Comparison of ENCODE assay signal across 8 mouse cellular contexts in the genomic region with DNA sequence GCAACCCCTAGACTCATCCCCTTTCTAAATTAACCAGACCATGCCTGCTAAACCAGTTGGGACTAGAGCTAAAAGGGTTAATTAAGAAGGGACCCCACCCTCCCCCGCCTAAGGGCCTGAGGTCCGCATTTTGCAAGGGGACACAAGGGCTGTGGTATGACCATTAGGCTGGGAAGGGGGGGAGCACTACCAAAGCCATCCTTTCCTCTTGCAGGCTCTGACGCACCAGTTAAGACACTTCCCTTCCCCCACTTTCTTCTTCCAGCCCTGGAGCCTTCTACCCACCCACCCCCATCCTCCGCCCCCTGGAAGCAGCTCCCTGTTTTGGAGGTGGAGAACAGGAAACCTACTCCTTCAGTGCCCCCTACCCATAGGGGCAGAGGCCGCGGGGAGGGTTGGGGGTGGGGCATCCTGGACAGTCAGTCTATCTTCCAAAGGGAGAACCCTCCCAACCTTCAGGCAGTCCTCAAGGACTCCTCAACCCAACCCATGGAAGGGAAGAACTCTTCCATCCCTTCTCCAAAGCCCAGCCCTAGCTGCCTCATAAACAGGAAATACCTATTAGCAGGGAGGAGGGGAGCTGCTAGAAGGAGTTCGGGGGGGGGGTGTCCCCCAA. TPM values are rescaled to one million over a fixed set of nuclear protein-coding genes. Genes with fewer than 3 reads are reported as not detected.
DNase-seq lines count a peak whose midpoint lies in the region; ATAC-seq and TF ChIP-seq lines count a peak whose summit lies in the region.

No protein-coding gene starts in this region.

- peak; percentile 21; the same call in 1 of the 2 replicates for TF ChIP-seq POLR2A in cortical plate, adult 2 months (IDR thresholded peaks at IDR 0.05; ENCODE audit: extremely low read depth, insufficient read depth, low read length)

- DNase-seq in urinary bladder, postnatal 14 days (ENCODE audit: low spot score): peak; percentile 62
- DNase-seq in urinary bladder, postnatal 10 days (ENCODE audit: low spot score): no peak
- no peak for DNase-seq in liver, embryonic 13.5 days
- DNase-seq in naive thymus-derived CD4-positive, alpha-beta T cell, adult 2 months (ENCODE audit: low read depth): peak; percentile 41
- peak; percentile 79 for DNase-seq in yolk sac, embryonic 10.5 days (ENCODE audit: low spot score)

- H3K9me3 ChIP-seq in intestine, embryonic 15.5 days: no peaks in the 10 kb centered on the region
- H3K9me3 ChIP-seq in liver, embryonic 13.5 days (replicated peaks): no peaks in the 10 kb centered on the region

- H3K4me2 ChIP-seq in intestine, embryonic 15.5 days (replicated peaks): peak overlapping the region; percentile 89
- peak overlapping the region; percentile 99 for H3K4me2 ChIP-seq in liver, embryonic 13.5 days

- H3K4me3 ChIP-seq in cortical plate, adult 2 months (ENCODE audit: insufficient read depth, low read length): peak overlapping the region; percentile 77
- peak overlapping the region; percentile 100 for H3K4me3 ChIP-seq in intestine, embryonic 15.5 days (replicated peaks)
- peak overlapping the region; percentile 88 for H3K4me3 ChIP-seq in liver, embryonic 13.5 days (replicated peaks)

- H3K27me3 ChIP-seq in intestine, embryonic 15.5 days (replicated peaks): no peaks in the 10 kb centered on the region
- H3K27me3 ChIP-seq in liver, embryonic 13.5 days: peaks cover 23% of the 10 kb centered on the region

- peak overlapping the region; percentile 98 for H3K9ac ChIP-seq in intestine, embryonic 15.5 days
- peak overlapping the region; percentile 98 for H3K9ac ChIP-seq in liver, embryonic 13.5 days

- WGBS in intestine, embryonic 15.5 days: 2% methylated on average over 7 of the region's 7 CpGs
- 2% methylated on average over 7 of the region's 7 CpGs for WGBS in liver, embryonic 13.5 days (ENCODE audit: insufficient replicate concordance)

- peak; percentile 23 for ATAC-seq in granulocyte monocyte progenitor cell, adult 5-6 weeks (replicated peaks; ENCODE audit: poor library complexity, severe bottlenecking)
- peak; percentile 50 for ATAC-seq in intestine, embryonic 15.5 days
- peak; percentile 5 for ATAC-seq in liver, embryonic 13.5 days (ENCODE audit: low read depth)

- TF ChIP-seq CTCF in cortical plate, adult 2 months (IDR thresholded peaks at IDR 0.05; ENCODE audit: extremely low read depth, insufficient read depth, low read length): no peak

- H3K36me3 ChIP-seq in intestine, embryonic 15.5 days: no peaks in the 10 kb centered on the region
- no peaks in the 10 kb centered on the region for H3K36me3 ChIP-seq in liver, embryonic 13.5 days

- H3K4me1 ChIP-seq in cortical plate, adult 2 months (ENCODE audit: control insufficient read depth, insufficient read depth, low read length): peaks cover 15% of the 10 kb centered on the region
- peaks cover 43% of the 10 kb centered on the region for H3K4me1 ChIP-seq in intestine, embryonic 15.5 days (replicated peaks)
- H3K4me1 ChIP-seq in liver, embryonic 13.5 days (replicated peaks): peaks cover 71% of the 10 kb centered on the region

- H3K27ac ChIP-seq in cortical plate, adult 2 months (ENCODE audit: insufficient read depth, low read length): peak overlapping the region; percentile 96
- H3K27ac ChIP-seq in intestine, embryonic 15.5 days: peak overlapping the region; percentile 98
- peak overlapping the region; percentile 96 for H3K27ac ChIP-seq in liver, embryonic 13.5 days

RNA-seq across cellular contexts. Expression of a gene that starts 0.8 kb away (rescaled TPM):
- polyA plus RNA-seq in cortical plate, adult 2 months (2012; rRNA removed): 159 and 161 TPM in 2 replicates
- total RNA-seq in granulocyte monocyte progenitor cell, adult 5-6 weeks (2014; fragmentation: Nextera tagmentation): 86.3 and 121 TPM in 2 replicates
- 72.3 and 81.3 TPM in 2 replicates for total RNA-seq in granulocyte monocyte progenitor cell, adult 5-6 weeks (2017)
- 53.2 and 57.8 TPM in 2 replicates for polyA plus RNA-seq in intestine, embryonic 15.5 days (2015; fragmentation: Nextera tagmentation; extraction: Ambion mirVana)
- 31.9 and 34.9 TPM in 2 replicates for polyA plus RNA-seq in liver, embryonic 13.5 days (2015; fragmentation: Nextera tagmentation; extraction: Ambion mirVana)

RNA-seq across cellular contexts. Expression of a gene that starts 1.1 kb away (rescaled TPM):
- 13.4 and 16.1 TPM in 2 replicates for polyA plus RNA-seq in cortical plate, adult 2 months (2012; rRNA removed)
- total RNA-seq in granulocyte monocyte progenitor cell, adult 5-6 weeks (2014; fragmentation: Nextera tagmentation): 89.1 and 104 TPM in 2 replicates
- 14.0 and 17.8 TPM in 2 replicates for total RNA-seq in granulocyte monocyte progenitor cell, adult 5-6 weeks (2017)
- polyA plus RNA-seq in intestine, embryonic 15.5 days (2015; fragmentation: Nextera tagmentation; extraction: Ambion mirVana): 31.0 and 36.5 TPM in 2 replicates
- 19.5 and 23.8 TPM in 2 replicates for polyA plus RNA-seq in liver, embryonic 13.5 days (2015; fragmentation: Nextera tagmentation; extraction: Ambion mirVana)

RNA-seq across cellular contexts. Expression of a gene that starts 29.9 kb away (rescaled TPM):
- 37.5 and 38.3 TPM in 2 replicates for polyA plus RNA-seq in cortical plate, adult 2 months (2012; rRNA removed)
- 108 and 112 TPM in 2 replicates for total RNA-seq in granulocyte monocyte progenitor cell, adult 5-6 weeks (2014; fragmentation: Nextera tagmentation)
- 187 and 211 TPM in 2 replicates for total RNA-seq in granulocyte monocyte progenitor cell, adult 5-6 weeks (2017)
- 99.0 and 107 TPM in 2 replicates for polyA plus RNA-seq in intestine, embryonic 15.5 days (2015; fragmentation: Nextera tagmentation; extraction: Ambion mirVana)
- polyA plus RNA-seq in liver, embryonic 13.5 days (2015; fragmentation: Nextera tagmentation; extraction: Ambion mirVana): 105 and 118 TPM in 2 replicates

RNA-seq across cellular contexts. Expression of a gene that starts 42.5 kb away (rescaled TPM):
- 4.9 TPM in 2 replicates for polyA plus RNA-seq in cortical plate, adult 2 months (2012; rRNA removed)
- total RNA-seq in granulocyte monocyte progenitor cell, adult 5-6 weeks (2014; fragmentation: Nextera tagmentation): 4.1 and 5.9 TPM in 2 replicates
- total RNA-seq in granulocyte monocyte progenitor cell, adult 5-6 weeks (2017): 5.7 and 8.7 TPM in 2 replicates
- polyA plus RNA-seq in intestine, embryonic 15.5 days (2015; fragmentation: Nextera tagmentation; extraction: Ambion mirVana): 8.8 and 9.5 TPM in 2 replicates
- 2.7 and 2.9 TPM in 2 replicates for polyA plus RNA-seq in liver, embryonic 13.5 days (2015; fragmentation: Nextera tagmentation; extraction: Ambion mirVana)

RNA-seq across cellular contexts. Expression of a gene that starts 47.5 kb away (rescaled TPM):
- 16.0 and 16.2 TPM in 2 replicates for polyA plus RNA-seq in cortical plate, adult 2 months (2012; rRNA removed)
- total RNA-seq in granulocyte monocyte progenitor cell, adult 5-6 weeks (2014; fragmentation: Nextera tagmentation): 8.2 and 15.1 TPM in 2 replicates
- 8.5 and 13.3 TPM in 2 replicates for total RNA-seq in granulocyte monocyte progenitor cell, adult 5-6 weeks (2017)
- 15.5 and 16.5 TPM in 2 replicates for polyA plus RNA-seq in intestine, embryonic 15.5 days (2015; fragmentation: Nextera tagmentation; extraction: Ambion mirVana)
- polyA plus RNA-seq in liver, embryonic 13.5 days (2015; fragmentation: Nextera tagmentation; extraction: Ambion mirVana): 4.3 and 5.6 TPM in 2 replicates

Comparison
In these comparisons a context has a peak if more than half of its experiments do, and no peak if none do; other contexts are left out.
1. DNase-seq: peak in urinary bladder, postnatal 14 days (single experiment), naive thymus-derived CD4-positive, alpha-beta T cell, adult 2 months (single experiment) and yolk sac, embryonic 10.5 days (single experiment); none in urinary bladder, postnatal 10 days (single experiment) and liver, embryonic 13.5 days (single experiment).
2. Peak in every context shown above with its lines, with median percentiles within 50 percentile points of each other: H3K27ac ChIP-seq, H3K4me3 ChIP-seq and ATAC-seq.